Mouse (Mus musculus) bone marrow, adult 2 months (tissue): ENCODE measurements around the gene Hdac11.

Source experiments
- CTCF ChIP-seq: fragments of 200-500 bp; IDR thresholded peaks from 2 replicates; pipeline ENCODE4 v1.5.1; 2011; ENCODE audit warnings: low read length, control low read depth; ENCODE audit not compliant: control insufficient read depth, insufficient read depth
- POLR2A ChIP-seq: fragments of 200-500 bp; IDR thresholded peaks from 2 replicates; pipeline ENCODE4 v1.6.1; 2011; ENCODE audit warnings: low read depth, mild to moderate bottlenecking, control low read depth, low read length, borderline replicate concordance; ENCODE audit not compliant: control insufficient read depth

DNA sequence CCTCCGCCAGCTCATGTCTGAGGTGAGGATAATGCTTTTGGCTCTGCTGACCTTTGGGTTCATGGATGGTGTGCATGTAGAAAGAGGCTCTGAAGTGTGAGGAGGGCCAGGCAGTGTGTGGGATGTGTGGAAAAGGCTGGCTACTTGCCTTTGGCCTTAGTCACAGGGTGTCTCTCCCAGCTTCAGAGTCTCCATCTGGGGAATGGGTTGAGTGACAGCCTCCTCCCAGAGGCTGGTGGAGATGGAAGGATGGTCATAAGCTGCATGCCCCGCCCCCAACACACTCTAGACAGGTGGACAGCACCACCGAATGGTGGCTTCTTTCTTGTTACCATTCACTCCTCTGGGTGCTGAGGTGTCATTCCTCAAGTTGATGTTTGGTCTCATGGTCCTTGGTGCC is 62.4 kb downstream of the Hdac11 start:
- TF ChIP-seq CTCF = no peak
- TF ChIP-seq POLR2A = no peak
